Mouse (Mus musculus): ENCODE data around the gene Emp1. TPM values are rescaled to one million over a fixed set of nuclear protein-coding genes. Genes with fewer than 3 reads are reported as not detected.

Gene Emp1
- polyA plus RNA-seq, 1 experiment from 2014 or later, result 49.4 TPM

GRCm38 (mm10) chr6:135364891-135365301, 2.6 kb downstream of the Emp1 start:
- H3K36me3 ChIP-seq, result no peaks in the 10 kb centered on the region
- 48% methylated on average over 6 of the region's 6 CpGs for WGBS
- no peaks in the 10 kb centered on the region for H3K9me3 ChIP-seq
- ATAC-seq, result peak; percentile 16
- peak overlapping the region; percentile 92 for H3K27ac ChIP-seq
- H3K4me1 ChIP-seq (replicated peaks), result peaks cover 34% of the 10 kb centered on the region
- H3K27me3 ChIP-seq (replicated peaks), result no peaks in the 10 kb centered on the region
- no peak overlapping the region for H3K9ac ChIP-seq
- peak overlapping the region; percentile 58 for H3K4me2 ChIP-seq (replicated peaks)
- H3K4me3 ChIP-seq (replicated peaks), result peak overlapping the region; percentile 41; the same call in 1 of the 2 replicates

- H3K4me3 ChIP-seq (replicated peaks), result no peak overlapping the region
- 52% methylated on average over 4 of the region's 4 CpGs for WGBS
Measured at GRCm38 (mm10) chr6:135365614-135366013, 3.3 kb downstream of the Emp1 start.

GRCm38 (mm10) chr6:135368230-135368629, 5.9 kb downstream of the Emp1 start:
- Histone ChIP-seq H3K9me3 (no peaks in the 10 kb centered on the region), H3K27me3 (replicated peaks) (no peaks in the 10 kb centered on the region), H3K36me3 (no peaks in the 10 kb centered on the region), H3K9ac (no peak overlapping the region), H3K4me2 (replicated peaks) (no peak overlapping the region), H3K4me3 (replicated peaks) (no peak overlapping the region), H3K27ac (peak overlapping the region; percentile 23; the same call in 1 of the 2 replicates), H3K4me1 (replicated peaks) (peaks cover 28% of the 10 kb centered on the region)
- 64% methylated on average over 6 of the region's 6 CpGs for WGBS
- ATAC-seq, result no peak

More at GRCm38 (mm10) chr6:135365614-135366013, 3.3 kb downstream of the Emp1 start:
- H3K27me3 ChIP-seq (replicated peaks), result no peaks in the 10 kb centered on the region
- no peak overlapping the region for H3K9ac ChIP-seq
- 0 out of 2 replicates have a peak overlapping the region, but pooled peaks have one; percentile 92 for H3K27ac ChIP-seq
- no peak for ATAC-seq
- H3K9me3 ChIP-seq, result no peaks in the 10 kb centered on the region
- no peaks in the 10 kb centered on the region for H3K36me3 ChIP-seq
- H3K4me2 ChIP-seq (replicated peaks), result peak overlapping the region; percentile 58; the same call in 1 of the 2 replicates
- peaks cover 30% of the 10 kb centered on the region for H3K4me1 ChIP-seq (replicated peaks)

- peak overlapping the region; percentile 72 for H3K27ac ChIP-seq
- no peak overlapping the region for H3K9ac ChIP-seq
- H3K27me3 ChIP-seq (replicated peaks), result no peaks in the 10 kb centered on the region
- H3K4me2 ChIP-seq (replicated peaks), result 0 out of 2 replicates have a peak overlapping the region, but pooled peaks have one; percentile 25
- no peaks in the 10 kb centered on the region for H3K36me3 ChIP-seq
- peak; percentile 72 for ATAC-seq
- H3K4me1 ChIP-seq (replicated peaks), result peaks cover 25% of the 10 kb centered on the region
- no peaks in the 10 kb centered on the region for H3K9me3 ChIP-seq
- 27% methylated on average over 5 of the region's 5 CpGs for WGBS
- no peak overlapping the region for H3K4me3 ChIP-seq (replicated peaks)
Measured at GRCm38 (mm10) chr6:135369551-135369968, 7.2 kb downstream of the Emp1 start.

GRCm38 (mm10) chr6:135370954-135371353, 8.6 kb downstream of the Emp1 start:
- Histone ChIP-seq H3K4me1 (replicated peaks) (peaks cover 24% of the 10 kb centered on the region), H3K4me3 (replicated peaks) (no peak overlapping the region), H3K9me3 (no peaks in the 10 kb centered on the region), H3K27me3 (replicated peaks) (no peaks in the 10 kb centered on the region), H3K27ac (no peak overlapping the region), H3K9ac (no peak overlapping the region), H3K4me2 (replicated peaks) (no peak overlapping the region), H3K36me3 (no peaks in the 10 kb centered on the region)
- WGBS, result 88% methylated on average over 6 of the region's 6 CpGs
- no peak for ATAC-seq

DNA sequence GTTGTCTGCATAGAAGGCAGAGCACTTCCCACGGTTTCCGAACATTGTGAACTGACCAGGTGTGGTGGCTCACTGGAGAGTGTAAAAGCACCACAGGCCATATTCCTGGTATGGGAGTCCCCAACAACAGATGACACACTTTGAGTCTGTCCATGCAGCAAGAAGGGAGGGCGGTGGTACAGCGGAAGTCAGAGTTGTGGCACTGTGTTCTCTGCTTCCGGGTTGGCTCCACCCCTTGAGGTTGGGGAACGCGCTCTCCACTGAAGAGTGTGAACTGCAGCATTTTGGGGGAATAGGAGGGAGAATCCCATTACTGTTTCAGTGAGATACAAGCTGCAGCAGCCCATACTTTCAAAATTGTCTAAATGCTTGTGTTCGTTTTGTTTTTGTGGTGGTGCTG, 11.0 kb downstream of the Emp1 start:
- H3K4me2 ChIP-seq (replicated peaks), result no peak overlapping the region
- no peak overlapping the region for H3K4me3 ChIP-seq (replicated peaks)
- no peaks in the 10 kb centered on the region for H3K36me3 ChIP-seq
- H3K4me1 ChIP-seq (replicated peaks), result peaks cover 24% of the 10 kb centered on the region
- no peak overlapping the region for H3K9ac ChIP-seq
- H3K9me3 ChIP-seq, result no peaks in the 10 kb centered on the region
- no peak for ATAC-seq
- 90% methylated on average over 8 of the region's 8 CpGs for WGBS
- H3K27ac ChIP-seq, result no peak overlapping the region
- no peaks in the 10 kb centered on the region for H3K27me3 ChIP-seq (replicated peaks)

GRCm38 (mm10) chr6:135375818-135376217, 13.5 kb downstream of the Emp1 start:
- Histone ChIP-seq H3K4me3 (replicated peaks) (no peak overlapping the region), H3K4me1 (replicated peaks) (peaks cover 14% of the 10 kb centered on the region), H3K36me3 (peaks cover 7% of the 10 kb centered on the region; the same call in 1 of the 2 replicates), H3K9ac (no peak overlapping the region), H3K4me2 (replicated peaks) (no peak overlapping the region), H3K27ac (no peak overlapping the region), H3K9me3 (no peaks in the 10 kb centered on the region), H3K27me3 (replicated peaks) (no peaks in the 10 kb centered on the region)
- no peak for ATAC-seq
- 55% methylated on average over 5 of the region's 5 CpGs for WGBS

DNA sequence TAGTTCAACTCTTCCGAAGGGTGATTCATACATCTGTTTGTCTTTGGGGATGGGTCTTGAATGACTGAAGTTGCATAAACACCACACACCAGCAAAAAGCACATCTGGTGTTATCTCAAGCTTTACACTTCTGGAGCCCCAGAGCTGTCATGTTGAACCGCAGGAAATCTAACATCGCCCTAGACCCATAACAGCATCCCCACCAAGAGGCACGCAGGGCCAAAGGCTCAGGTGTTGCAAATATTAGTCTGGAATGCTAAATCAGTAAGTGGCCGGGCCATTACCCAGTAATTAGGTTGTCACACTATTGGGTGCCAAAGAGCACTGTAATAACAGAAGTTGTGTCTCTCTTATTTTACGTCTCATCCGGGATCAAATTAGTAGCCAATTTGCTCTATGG, 13.9 kb downstream of the Emp1 start:
- 64% methylated on average over 7 of the region's 7 CpGs for WGBS
- Histone ChIP-seq H3K9ac (no peak overlapping the region), H3K27me3 (replicated peaks) (no peaks in the 10 kb centered on the region), H3K4me1 (replicated peaks) (peaks cover 14% of the 10 kb centered on the region), H3K4me3 (replicated peaks) (no peak overlapping the region), H3K27ac (no peak overlapping the region), H3K9me3 (no peaks in the 10 kb centered on the region), H3K36me3 (peaks cover 10% of the 10 kb centered on the region; the same call in 1 of the 2 replicates), H3K4me2 (replicated peaks) (no peak overlapping the region)
- ATAC-seq, result no peak

- H3K4me2 ChIP-seq (replicated peaks), result peak overlapping the region; percentile 51
- peak; percentile 79 for ATAC-seq
- no peaks in the 10 kb centered on the region for H3K27me3 ChIP-seq (replicated peaks)
- H3K36me3 ChIP-seq, result peaks cover 21% of the 10 kb centered on the region
- H3K4me1 ChIP-seq (replicated peaks), result peaks cover 11% of the 10 kb centered on the region
- H3K9ac ChIP-seq, result no peak overlapping the region
- H3K9me3 ChIP-seq, result no peaks in the 10 kb centered on the region
- no peak overlapping the region for H3K27ac ChIP-seq
- WGBS, result 22% methylated on average over 16 of the region's 16 CpGs
- 0 out of 2 replicates have a peak overlapping the region, but pooled peaks have one; percentile 16 for H3K4me3 ChIP-seq (replicated peaks)
Measured at GRCm38 (mm10) chr6:135377583-135378319, 15.4 kb downstream of the Emp1 start.

- Histone ChIP-seq H3K27me3 (replicated peaks) (no peaks in the 10 kb centered on the region), H3K9ac (no peak overlapping the region), H3K27ac (no peak overlapping the region), H3K4me2 (replicated peaks) (no peak overlapping the region), H3K36me3 (peaks cover 21% of the 10 kb centered on the region), H3K9me3 (no peaks in the 10 kb centered on the region), H3K4me1 (replicated peaks) (peaks cover 6% of the 10 kb centered on the region), H3K4me3 (replicated peaks) (no peak overlapping the region)
- no peak for ATAC-seq
Measured at GRCm38 (mm10) chr6:135383919-135384318, 21.6 kb downstream of the Emp1 start.

DNA sequence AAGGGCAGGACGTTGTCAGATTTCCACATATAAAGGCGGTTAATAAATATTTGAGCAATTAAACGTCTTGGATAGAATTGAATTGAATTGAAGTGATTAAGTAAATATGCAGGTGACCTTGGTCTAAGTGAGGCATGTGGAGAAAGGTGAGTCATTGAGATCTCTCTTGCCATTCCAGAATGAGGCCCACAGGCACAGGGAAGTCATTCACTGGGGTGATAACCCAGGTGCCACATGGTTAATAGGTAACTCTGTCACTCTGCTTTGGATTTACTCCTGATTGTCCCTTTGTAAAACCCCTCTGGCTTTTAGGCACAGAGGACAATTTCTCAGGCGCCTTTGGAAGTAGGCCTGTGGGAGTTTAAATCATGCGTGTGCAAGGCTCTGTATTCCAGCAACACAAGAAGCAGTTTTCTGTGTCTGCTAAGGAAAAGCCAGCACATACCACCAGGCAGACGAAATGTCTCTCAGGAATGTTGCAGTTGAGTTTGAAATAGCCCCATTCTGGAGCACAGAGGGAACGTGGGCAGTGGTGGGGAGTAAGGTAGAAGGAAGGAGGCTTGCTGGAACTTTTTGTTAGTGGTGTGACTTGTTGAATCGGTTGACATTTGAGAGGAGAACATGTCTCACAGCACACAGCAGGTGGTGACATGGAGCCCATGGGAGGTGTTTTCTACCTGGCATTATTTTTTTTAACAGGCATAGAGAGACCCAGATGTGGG, 23.6 kb downstream of the Emp1 start:
- Histone ChIP-seq H3K4me2 (replicated peaks) (0 out of 2 replicates have a peak overlapping the region, but pooled peaks have one; percentile 14), H3K36me3 (peaks cover 14% of the 10 kb centered on the region), H3K27ac (peak overlapping the region; percentile 66), H3K4me3 (replicated peaks) (no peak overlapping the region), H3K9me3 (no peaks in the 10 kb centered on the region), H3K27me3 (replicated peaks) (no peaks in the 10 kb centered on the region), H3K4me1 (replicated peaks) (peaks cover 6% of the 10 kb centered on the region), H3K9ac (no peak overlapping the region)
- WGBS, result 52% methylated on average over 8 of the region's 8 CpGs
- peak; percentile 87 for ATAC-seq

GRCm38 (mm10) chr6:135387653-135388052, 25.3 kb downstream of the Emp1 start:
- WGBS, result 62% methylated on average over 1 of the region's 1 CpGs
- Histone ChIP-seq H3K27ac (no peak overlapping the region), H3K9ac (no peak overlapping the region), H3K4me1 (replicated peaks) (peaks cover 6% of the 10 kb centered on the region), H3K9me3 (no peaks in the 10 kb centered on the region), H3K36me3 (0 out of 2 replicates have a peak, but pooled peaks cover 1% of the 10 kb centered on the region), H3K4me2 (replicated peaks) (no peak overlapping the region), H3K27me3 (replicated peaks) (no peaks in the 10 kb centered on the region), H3K4me3 (replicated peaks) (no peak overlapping the region)
- 0 out of 2 replicates have a peak, but pooled peaks have one; percentile 13 for ATAC-seq
